Mouse (Mus musculus) megakaryocyte progenitor cell, adult 5-6 weeks (primary cell): ENCODE data around the gene Slc25a33. TPM values are rescaled to one million over a fixed set of nuclear protein-coding genes. Genes with fewer than 3 reads are reported as not detected.
"Not testable (repeated sequence)": the region's sequence is repeated elsewhere in the genome, so short reads cannot be mapped to it uniquely, and the experiment has no call there.

ENCODE experiments used
- ATAC-seq: replicated peaks from 2 replicates; pipeline ENCODE4 v1.8.0; 2016; ENCODE audit warnings: mild to moderate bottlenecking, moderate TSS enrichment, inconsistent platforms; ENCODE audit not compliant: poor library complexity
- total RNA-seq, 2 experiments: library from RNA; stranded (forward) in 1 of 2; stranded (reverse) in 1 of 2; fragments of 157-497, 149-512 nt in 1 of 2; fragments of 200-1000 nt in 1 of 2; gene quantifications; 2 replicates each; pipeline versions ENCODE4 v1.2.3 to v1.2.4; 2015 to 2017

Slc25a33 gene
- total RNA-seq (2015) (4.9 and 8.6 TPM in 2 replicates), total RNA-seq (2017) (3.8 and 6.2 TPM in 2 replicates)

GRCm38 (mm10) chr4:149774094-149774470, at the start of gene Slc25a33:
TSS of gene Slc25a33 (minus strand) at chr4:149774277.
- ATAC-seq: peak; percentile 98

- ATAC-seq: no peak
These were observed 48.6 kb upstream of the Slc25a33 start for GRCm38 (mm10) chr4:149822586-149823196.

GRCm38 (mm10) chr4:149822126-149822525, 48.0 kb upstream of the Slc25a33 start:
- no peak for ATAC-seq

GRCm38 (mm10) chr4:149820569-149820968, 46.5 kb upstream of the Slc25a33 start:
- no peak for ATAC-seq

- no peak for ATAC-seq
These were observed 45.1 kb upstream of the Slc25a33 start for GRCm38 (mm10) chr4:149819195-149819594.

- ATAC-seq: no peak
These were observed 42.5 kb upstream of the Slc25a33 start for GRCm38 (mm10) chr4:149816598-149816997.

- ATAC-seq: no peak
These were observed 41.5 kb upstream of the Slc25a33 start for GRCm38 (mm10) chr4:149815586-149815985.

- ATAC-seq: no peak
These were observed 39.5 kb upstream of the Slc25a33 start for GRCm38 (mm10) chr4:149813409-149814184.

GRCm38 (mm10) chr4:149810372-149810771, 36.3 kb upstream of the Slc25a33 start:
- not testable (repeated sequence) for ATAC-seq

- ATAC-seq: no peak
These were observed 34.6 kb upstream of the Slc25a33 start for GRCm38 (mm10) chr4:149808584-149809227.

- no peak for ATAC-seq
These were observed 34.0 kb upstream of the Slc25a33 start for GRCm38 (mm10) chr4:149808060-149808567.

- peak; percentile 98 for ATAC-seq
These were observed 32.8 kb upstream of the Slc25a33 start for GRCm38 (mm10) chr4:149806699-149807381.

GRCm38 (mm10) chr4:149802269-149802668, 28.2 kb upstream of the Slc25a33 start:
- no peak for ATAC-seq

- no peak for ATAC-seq
These were observed 26.5 kb upstream of the Slc25a33 start for GRCm38 (mm10) chr4:149800576-149800975.

- ATAC-seq: no peak
These were observed 26.0 kb upstream of the Slc25a33 start for GRCm38 (mm10) chr4:149800172-149800464.

GRCm38 (mm10) chr4:149799346-149800171, 25.5 kb upstream of the Slc25a33 start:
- no peak for ATAC-seq

GRCm38 (mm10) chr4:149798684-149799309, 24.7 kb upstream of the Slc25a33 start:
- no peak for ATAC-seq

GRCm38 (mm10) chr4:149798116-149798515, 24.0 kb upstream of the Slc25a33 start:
- no peak for ATAC-seq

- no peak for ATAC-seq
These were observed 23.1 kb upstream of the Slc25a33 start for GRCm38 (mm10) chr4:149797220-149797610.
